Mouse (Mus musculus): ENCODE results near the gene Myom3. TPM values are rescaled to one million over a fixed set of nuclear protein-coding genes. Genes with fewer than 3 reads are reported as not detected.

The Myom3 gene
- polyA plus RNA-seq, 1 experiment, result not detected

GRCm38 (mm10) chr4:135752106-135752778, 7.3 kb upstream of the Myom3 start:
- no peaks in the 10 kb centered on the region for H3K4me1 ChIP-seq (ENCODE audit: control insufficient read depth, insufficient read depth, low read length)
- H3K4me3 ChIP-seq (ENCODE audit: insufficient read depth, low read depth, low read length), result no peak overlapping the region
- H3K27ac ChIP-seq (ENCODE audit: insufficient read depth, low read depth, low read length), result no peak overlapping the region
- no peak for TF ChIP-seq CTCF (IDR thresholded peaks at IDR 0.05; ENCODE audit: insufficient read depth, low read depth, low read length)
- no peak for TF ChIP-seq POLR2A (IDR thresholded peaks at IDR 0.05; ENCODE audit: insufficient read depth, low read depth, low read length)
- WGBS, result 83% methylated on average over 7 of the region's 7 CpGs

- H3K4me3 ChIP-seq (ENCODE audit: insufficient read depth, low read depth, low read length), result no peak overlapping the region
- 94% methylated on average over 8 of the region's 8 CpGs for WGBS
- H3K27ac ChIP-seq (ENCODE audit: insufficient read depth, low read depth, low read length), result no peak overlapping the region
- TF ChIP-seq CTCF (IDR thresholded peaks at IDR 0.05; ENCODE audit: insufficient read depth, low read depth, low read length) (no peak), POLR2A (IDR thresholded peaks at IDR 0.05; ENCODE audit: insufficient read depth, low read depth, low read length) (no peak)
- no peaks in the 10 kb centered on the region for H3K4me1 ChIP-seq (ENCODE audit: control insufficient read depth, insufficient read depth, low read length)
Observed at GRCm38 (mm10) chr4:135752779-135753164, 6.7 kb upstream of the Myom3 start.

- H3K27ac ChIP-seq (ENCODE audit: insufficient read depth, low read depth, low read length), result no peak overlapping the region
- peaks cover 5% of the 10 kb centered on the region for H3K4me1 ChIP-seq (ENCODE audit: control insufficient read depth, insufficient read depth, low read length)
- no peak overlapping the region for H3K4me3 ChIP-seq (ENCODE audit: insufficient read depth, low read depth, low read length)
- 30% methylated on average over 4 of the region's 4 CpGs for WGBS
- TF ChIP-seq POLR2A (IDR thresholded peaks at IDR 0.05; ENCODE audit: insufficient read depth, low read depth, low read length) (no peak), CTCF (IDR thresholded peaks at IDR 0.05; ENCODE audit: insufficient read depth, low read depth, low read length) (no peak)
Observed at GRCm38 (mm10) chr4:135758331-135758730, 1.2 kb upstream of the Myom3 start.

GRCm38 (mm10) chr4:135758825-135759224, 690 bp upstream of the Myom3 start:
- TF ChIP-seq POLR2A (IDR thresholded peaks at IDR 0.05; ENCODE audit: insufficient read depth, low read depth, low read length) (no peak), CTCF (IDR thresholded peaks at IDR 0.05; ENCODE audit: insufficient read depth, low read depth, low read length) (no peak)
- H3K4me3 ChIP-seq (ENCODE audit: insufficient read depth, low read depth, low read length), result no peak overlapping the region
- no peak overlapping the region for H3K27ac ChIP-seq (ENCODE audit: insufficient read depth, low read depth, low read length)
- WGBS, result 52% methylated on average over 6 of the region's 6 CpGs
- peaks cover 5% of the 10 kb centered on the region for H3K4me1 ChIP-seq (ENCODE audit: control insufficient read depth, insufficient read depth, low read length)

- Histone ChIP-seq H3K27ac (ENCODE audit: insufficient read depth, low read depth, low read length) (no peak overlapping the region), H3K4me1 (ENCODE audit: control insufficient read depth, insufficient read depth, low read length) (peaks cover 5% of the 10 kb centered on the region), H3K4me3 (ENCODE audit: insufficient read depth, low read depth, low read length) (no peak overlapping the region)
- TF ChIP-seq POLR2A (IDR thresholded peaks at IDR 0.05; ENCODE audit: insufficient read depth, low read depth, low read length) (no peak), CTCF (IDR thresholded peaks at IDR 0.05; ENCODE audit: insufficient read depth, low read depth, low read length) (no peak)
- WGBS, result 76% methylated on average over 8 of the region's 8 CpGs
Observed at GRCm38 (mm10) chr4:135761048-135761447, 1.5 kb downstream of the Myom3 start.

DNA sequence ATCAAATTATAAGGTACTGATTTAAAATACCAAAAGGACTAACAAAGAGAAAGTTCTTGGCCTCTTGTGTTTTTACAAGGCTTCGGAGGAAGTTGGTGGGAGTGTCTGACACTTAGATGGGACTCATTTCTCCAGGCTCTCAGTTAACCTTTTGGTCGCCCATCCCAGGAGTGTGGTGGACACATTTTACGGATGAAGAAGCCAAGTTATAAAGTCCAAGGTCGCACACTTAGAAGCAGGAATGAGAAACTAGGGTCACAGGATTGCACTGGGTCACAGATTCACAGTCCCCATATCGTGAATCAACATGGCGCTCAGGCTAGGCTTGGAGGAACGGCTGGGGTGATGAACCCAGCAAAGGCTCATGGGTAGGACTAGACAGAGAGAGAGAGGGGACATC, 2.1 kb downstream of the Myom3 start:
- H3K27ac ChIP-seq (ENCODE audit: insufficient read depth, low read depth, low read length), result no peak overlapping the region
- no peak overlapping the region for H3K4me3 ChIP-seq (ENCODE audit: insufficient read depth, low read depth, low read length)
- WGBS, result 93% methylated on average over 7 of the region's 7 CpGs
- H3K4me1 ChIP-seq (ENCODE audit: control insufficient read depth, insufficient read depth, low read length), result peaks cover 5% of the 10 kb centered on the region
- no peak for TF ChIP-seq POLR2A (IDR thresholded peaks at IDR 0.05; ENCODE audit: insufficient read depth, low read depth, low read length)
- no peak for TF ChIP-seq CTCF (IDR thresholded peaks at IDR 0.05; ENCODE audit: insufficient read depth, low read depth, low read length)

GRCm38 (mm10) chr4:135762251-135762906, 2.9 kb downstream of the Myom3 start:
- H3K27ac ChIP-seq (ENCODE audit: insufficient read depth, low read depth, low read length), result no peak overlapping the region
- WGBS, result 10% methylated on average over 19 of the region's 19 CpGs
- H3K4me3 ChIP-seq (ENCODE audit: insufficient read depth, low read depth, low read length), result no peak overlapping the region; the same call in 1 of the 2 replicates
- peaks cover 5% of the 10 kb centered on the region for H3K4me1 ChIP-seq (ENCODE audit: control insufficient read depth, insufficient read depth, low read length)
- no peak for TF ChIP-seq CTCF (IDR thresholded peaks at IDR 0.05; ENCODE audit: insufficient read depth, low read depth, low read length)
- TF ChIP-seq POLR2A (IDR thresholded peaks at IDR 0.05; ENCODE audit: insufficient read depth, low read depth, low read length), result no peak

DNA sequence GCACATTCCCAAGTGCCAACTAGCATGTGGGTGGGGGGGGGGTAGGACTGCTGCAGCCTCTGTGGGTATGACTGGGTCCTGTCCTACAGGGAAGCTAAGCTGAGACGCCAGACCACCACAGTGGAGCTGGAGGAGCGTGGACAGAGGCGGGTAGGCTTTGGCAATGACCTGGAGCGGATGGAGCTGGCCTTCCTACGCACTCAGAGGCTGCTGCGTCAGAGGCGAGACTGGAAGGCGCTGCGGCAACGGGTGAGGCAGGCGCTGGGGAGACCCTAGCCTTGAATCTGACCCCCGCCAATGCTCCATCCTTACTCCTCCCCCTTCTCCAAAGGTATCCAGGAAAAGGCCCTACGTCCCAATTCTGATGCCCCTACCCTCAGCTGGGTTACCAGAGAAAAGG, 5.2 kb downstream of the Myom3 start:
- WGBS, result 92% methylated on average over 13 of the region's 13 CpGs
- peaks cover 5% of the 10 kb centered on the region for H3K4me1 ChIP-seq (ENCODE audit: control insufficient read depth, insufficient read depth, low read length)
- no peak for TF ChIP-seq POLR2A (IDR thresholded peaks at IDR 0.05; ENCODE audit: insufficient read depth, low read depth, low read length)
- TF ChIP-seq CTCF (IDR thresholded peaks at IDR 0.05; ENCODE audit: insufficient read depth, low read depth, low read length), result no peak
- H3K27ac ChIP-seq (ENCODE audit: insufficient read depth, low read depth, low read length), result no peak overlapping the region
- H3K4me3 ChIP-seq (ENCODE audit: insufficient read depth, low read depth, low read length), result no peak overlapping the region

GRCm38 (mm10) chr4:135765707-135766106, 6.2 kb downstream of the Myom3 start:
- Histone ChIP-seq H3K4me3 (ENCODE audit: insufficient read depth, low read depth, low read length) (no peak overlapping the region), H3K27ac (ENCODE audit: insufficient read depth, low read depth, low read length) (no peak overlapping the region), H3K4me1 (ENCODE audit: control insufficient read depth, insufficient read depth, low read length) (peaks cover 5% of the 10 kb centered on the region)
- 82% methylated on average over 8 of the region's 8 CpGs for WGBS
- TF ChIP-seq CTCF (IDR thresholded peaks at IDR 0.05; ENCODE audit: insufficient read depth, low read depth, low read length) (no peak), POLR2A (IDR thresholded peaks at IDR 0.05; ENCODE audit: insufficient read depth, low read depth, low read length) (no peak)
